Comparison of ENCODE assay signal across 12 mouse cellular contexts in the genomic region with DNA sequence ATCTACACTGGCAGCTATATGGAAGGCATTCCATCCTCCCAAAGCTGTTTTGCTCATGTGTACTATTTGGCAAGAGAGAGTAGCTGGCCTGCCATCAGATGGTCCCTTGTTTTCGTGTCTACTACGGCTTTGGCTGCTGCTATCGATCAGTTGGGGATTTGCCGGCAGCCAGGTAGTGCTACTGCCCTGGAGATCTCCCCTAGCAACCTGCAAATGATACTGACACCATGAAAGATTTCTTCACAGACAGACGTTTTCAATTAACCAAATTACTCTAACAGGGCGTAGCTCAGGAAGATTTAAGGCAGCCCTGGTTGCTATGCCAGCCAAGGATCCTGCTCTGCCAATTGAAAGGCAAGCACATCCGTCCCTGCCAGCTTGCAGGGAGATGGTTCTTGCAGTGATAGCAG.
A peak's percentile ranks its signal among the peaks of the same experiment; 100 is the strongest.
DNase-seq lines count a peak whose midpoint lies in the region; ATAC-seq and TF ChIP-seq lines count a peak whose summit lies in the region.
"Had no signal": no experiment of that assay in that cellular context is flagged by ENCODE, and none has a peak within 500 bp of the region (broad histone marks: within the 10 kb centered on the region; RNA-seq: fewer than 3 reads in every experiment).

No protein-coding gene starts in this region.

- no peak for TF ChIP-seq CTCF in kidney, adult 2 months (conservative IDR thresholded peaks at IDR 0.05; ENCODE audit: insufficient read depth, insufficient read length, low read depth, low read length)

- no peaks in the 10 kb centered on the region for H3K27me3 ChIP-seq in forebrain, embryonic 14.5 days (replicated peaks; ENCODE audit: control insufficient read depth, insufficient read depth, low read length)
- no peaks in the 10 kb centered on the region for H3K27me3 ChIP-seq in forebrain, embryonic 12.5 days
- H3K27me3 ChIP-seq in embryonic facial prominence, embryonic 13.5 days: no peaks in the 10 kb centered on the region
- H3K27me3 ChIP-seq in neural tube, embryonic 13.5 days: no peaks in the 10 kb centered on the region
- H3K27me3 ChIP-seq in kidney, adult 2 months (replicated peaks; ENCODE audit: control insufficient read depth, insufficient read depth, low read length): no peaks in the 10 kb centered on the region

- no peak for TF ChIP-seq POLR2A in kidney, adult 2 months (IDR thresholded peaks at IDR 0.05; ENCODE audit: low read depth, low read length)

- peak; percentile 65; the same call in 1 of the 2 replicates for ATAC-seq in forebrain, embryonic 14.5 days
- ATAC-seq in forebrain, embryonic 12.5 days (ENCODE audit: low FRiP score): no peak
- ATAC-seq in embryonic facial prominence, embryonic 13.5 days (ENCODE audit: insufficient number of reproducible peaks, insufficient read depth, low FRiP score, low TSS enrichment, low read depth): no peak
- ATAC-seq in neural tube, embryonic 13.5 days (ENCODE audit: low read depth): peak; percentile 76; the same call in 1 of the 2 replicates

- intact Hi-C loops in left cerebral cortex, postnatal 25 days (cut with DNase I): no loop called here

- H3K9ac ChIP-seq in forebrain, embryonic 14.5 days (ENCODE audit: low read length): no peak overlapping the region
- no peak overlapping the region for H3K9ac ChIP-seq in forebrain, embryonic 12.5 days
- no peak overlapping the region for H3K9ac ChIP-seq in embryonic facial prominence, embryonic 13.5 days
- no peak overlapping the region for H3K9ac ChIP-seq in neural tube, embryonic 13.5 days

- WGBS in forebrain, embryonic 14.5 days: 58% methylated on average over 7 of the region's 7 CpGs
- WGBS in forebrain, embryonic 12.5 days: 79% methylated on average over 7 of the region's 7 CpGs
- WGBS in embryonic facial prominence, embryonic 13.5 days: 32% methylated on average over 7 of the region's 7 CpGs
- WGBS in neural tube, embryonic 13.5 days: 37% methylated on average over 7 of the region's 7 CpGs
- WGBS in kidney, adult 2 months: 71% methylated on average over 7 of the region's 7 CpGs

- no peak overlapping the region for H3K4me3 ChIP-seq in forebrain, embryonic 14.5 days (ENCODE audit: low read depth, low read length)
- H3K4me3 ChIP-seq in forebrain, embryonic 12.5 days (replicated peaks): no peak overlapping the region
- H3K4me3 ChIP-seq in embryonic facial prominence, embryonic 13.5 days: no peak overlapping the region
- no peak overlapping the region for H3K4me3 ChIP-seq in neural tube, embryonic 13.5 days
- H3K4me3 ChIP-seq in kidney, adult 2 months (ENCODE audit: insufficient read depth, low read depth, low read length): no peak overlapping the region
- H3K4me3 ChIP-seq: heart, embryonic 10.5 days had no signal

- H3K36me3 ChIP-seq in forebrain, embryonic 14.5 days (ENCODE audit: control insufficient read depth, insufficient read depth, low read length): no peaks in the 10 kb centered on the region
- H3K36me3 ChIP-seq in forebrain, embryonic 12.5 days (replicated peaks): no peaks in the 10 kb centered on the region
- no peaks in the 10 kb centered on the region for H3K36me3 ChIP-seq in embryonic facial prominence, embryonic 13.5 days
- no peaks in the 10 kb centered on the region for H3K36me3 ChIP-seq in neural tube, embryonic 13.5 days
- H3K36me3 ChIP-seq in kidney, adult 2 months (ENCODE audit: control insufficient read depth, insufficient read depth, low read length): no peaks in the 10 kb centered on the region
- H3K36me3 ChIP-seq: heart, embryonic 10.5 days had no signal

- DNase-seq in forebrain, embryonic 14.5 days (ENCODE audit: low spot score): peak; percentile 64
- peak; percentile 6 to 10 for DNase-seq in left cerebral cortex, postnatal 25 days (ENCODE audit: low spot score in 2 of 2)
- DNase-seq in left cerebral cortex, adult 11 months (ENCODE audit: low spot score): no peak
- no peak for DNase-seq in kidney, adult 2 months
- DNase-seq: cerebellum, adult 2 months; heart, postnatal 36 days; kidney, adult 8-10 months had no signal

- no peaks in the 10 kb centered on the region for H3K4me1 ChIP-seq in forebrain, embryonic 14.5 days (ENCODE audit: control insufficient read depth, insufficient read depth, low read length)
- H3K4me1 ChIP-seq in forebrain, embryonic 12.5 days: no peaks in the 10 kb centered on the region
- H3K4me1 ChIP-seq in embryonic facial prominence, embryonic 13.5 days: peaks cover 5% of the 10 kb centered on the region
- peaks cover 9% of the 10 kb centered on the region for H3K4me1 ChIP-seq in neural tube, embryonic 13.5 days (replicated peaks)
- no peaks in the 10 kb centered on the region for H3K4me1 ChIP-seq in kidney, adult 2 months (ENCODE audit: control insufficient read depth, insufficient read depth, low read length)
- H3K4me1 ChIP-seq: heart, embryonic 10.5 days had no signal

- no peak overlapping the region for H3K4me2 ChIP-seq in forebrain, embryonic 14.5 days (ENCODE audit: low read length)
- no peak overlapping the region for H3K4me2 ChIP-seq in forebrain, embryonic 12.5 days
- H3K4me2 ChIP-seq in embryonic facial prominence, embryonic 13.5 days: 0 out of 2 replicates have a peak overlapping the region, but pooled peaks have one; percentile 18
- H3K4me2 ChIP-seq in neural tube, embryonic 13.5 days: peak overlapping the region; percentile 26; the same call in 1 of the 2 replicates
- H3K4me2 ChIP-seq: liver, embryonic 11.5 days had no signal

- H3K27ac ChIP-seq in forebrain, embryonic 14.5 days (ENCODE audit: low read depth, low read length): no peak overlapping the region
- no peak overlapping the region for H3K27ac ChIP-seq in forebrain, embryonic 12.5 days
- H3K27ac ChIP-seq in embryonic facial prominence, embryonic 13.5 days: no peak overlapping the region
- H3K27ac ChIP-seq in neural tube, embryonic 13.5 days (replicated peaks): peak overlapping the region; percentile 29; the same call in 1 of the 2 replicates
- H3K27ac ChIP-seq in kidney, adult 2 months (ENCODE audit: insufficient read depth, low read depth, low read length): no peak overlapping the region
- H3K27ac ChIP-seq: heart, embryonic 10.5 days had no signal

- H3K9me3 ChIP-seq in forebrain, embryonic 14.5 days (replicated peaks; ENCODE audit: control insufficient read depth, low read length): no peaks in the 10 kb centered on the region
- H3K9me3 ChIP-seq in forebrain, embryonic 12.5 days: no peaks in the 10 kb centered on the region
- no peaks in the 10 kb centered on the region for H3K9me3 ChIP-seq in embryonic facial prominence, embryonic 13.5 days
- H3K9me3 ChIP-seq in neural tube, embryonic 13.5 days: no peaks in the 10 kb centered on the region
- H3K9me3 ChIP-seq: heart, embryonic 10.5 days had no signal

Comparison
In these comparisons a context has a peak if more than half of its experiments do, and no peak if none do; other contexts are left out.
1. ATAC-seq: peak in forebrain, embryonic 14.5 days (single experiment) and neural tube, embryonic 13.5 days (single experiment); none in forebrain, embryonic 12.5 days (single experiment) and embryonic facial prominence, embryonic 13.5 days (single experiment).
2. DNase-seq: peak in forebrain, embryonic 14.5 days (single experiment) and left cerebral cortex, postnatal 25 days (2 of 2); none in left cerebral cortex, adult 11 months (single experiment) and kidney, adult 2 months (single experiment).
3. H3K4me2 ChIP-seq: peak in embryonic facial prominence, embryonic 13.5 days (single experiment) and neural tube, embryonic 13.5 days (single experiment); none in forebrain, embryonic 14.5 days (single experiment) and forebrain, embryonic 12.5 days (single experiment).